Mouse (Mus musculus) kidney, adult 2 months (tissue): Measurements from ENCODE around the gene R3hdm4.

Experiments used
- CTCF ChIP-seq: fragments of 200-500 bp; conservative IDR thresholded peaks from 2 replicates; pipeline ENCODE4 v1.5.1; 2011; ENCODE audit warnings: low read depth, mild to moderate bottlenecking, control low read depth, low read length, moderate library complexity, mixed read lengths; ENCODE audit not compliant: insufficient read depth, insufficient read length
- POLR2A ChIP-seq: fragments of 200-500 bp; IDR thresholded peaks from one replicate; pipeline ENCODE4 v1.6.1; 2011; ENCODE audit warnings: low read depth, low read length, control low read depth

- TF ChIP-seq POLR2A (no peak), CTCF (no peak)
These were observed 7.2 kb upstream of the R3hdm4 start for GRCm38 (mm10) chr10:79928030-79928694.
